Mouse (Mus musculus): ENCODE results near the gene Pgf.

DNA sequence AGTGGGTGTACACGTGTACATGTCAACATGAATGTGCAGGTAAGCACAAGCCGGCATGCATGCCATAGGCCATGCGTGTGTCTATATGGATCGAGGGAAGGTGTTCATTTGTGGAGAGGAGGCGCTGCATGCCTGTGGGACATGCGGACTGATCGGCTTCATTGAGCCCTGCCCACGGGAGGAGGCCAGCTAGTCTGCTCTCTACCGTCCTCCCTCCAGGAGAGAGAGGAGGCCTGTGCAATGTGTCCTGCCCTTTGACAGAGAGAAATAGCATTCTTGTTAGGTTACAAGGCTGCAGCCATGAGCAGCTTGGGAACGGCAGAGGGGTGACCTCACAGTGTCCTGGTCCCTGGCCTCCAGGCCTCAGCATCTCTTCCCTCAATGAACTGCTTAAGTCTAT lies 18.6 kb upstream of the Pgf start:
- TF ChIP-seq CTCF (IDR thresholded peaks at IDR 0.05; ENCODE audit: low read depth, low read length) = no peak
- TF ChIP-seq POLR2A (IDR thresholded peaks at IDR 0.05; ENCODE audit: borderline replicate concordance, low read depth, low read length) = no peak
